21 mouse cellular contexts compared by ENCODE assay signal in genomic region chr4:120993025-120993424, GRCm38 (mm10). TPM values are rescaled to one million over a fixed set of nuclear protein-coding genes. Genes with fewer than 3 reads are reported as not detected.
DNase-seq lines count a peak whose midpoint lies in the region; ATAC-seq and TF ChIP-seq lines count a peak whose summit lies in the region.
"Had no signal": no experiment of that assay in that cellular context is flagged by ENCODE, and none has a peak within 500 bp of the region (broad histone marks: within the 10 kb centered on the region; RNA-seq: fewer than 3 reads in every experiment).

No protein-coding gene starts in this region.

- peaks cover 3% of the 10 kb centered on the region; the same call in 1 of the 2 replicates for H3K4me1 ChIP-seq in lung, postnatal 0 days (ENCODE audit: insufficient read depth, low read depth, low read length)
- H3K4me1 ChIP-seq in lung, adult 2 months (ENCODE audit: control insufficient read depth, insufficient read depth, low read length) = peaks cover 9% of the 10 kb centered on the region; the same call in 1 of the 2 replicates
- H3K4me1 ChIP-seq: embryonic facial prominence, embryonic 13.5 days; forebrain, embryonic 15.5 days; heart, embryonic 10.5 days; neural tube, embryonic 15.5 days; stomach, embryonic 15.5 days had no signal

- no peak for TF ChIP-seq POLR2A in lung, adult 2 months (IDR thresholded peaks at IDR 0.05; ENCODE audit: borderline replicate concordance, extremely low read depth, low read depth, low read length)

- H3K4me2 ChIP-seq in lung, postnatal 0 days (replicated peaks; ENCODE audit: low read depth, low read length) = no peak overlapping the region
- H3K4me2 ChIP-seq: embryonic facial prominence, embryonic 13.5 days; forebrain, embryonic 15.5 days; midbrain, embryonic 15.5 days; neural tube, embryonic 15.5 days; stomach, embryonic 15.5 days had no signal

- no peaks in the 10 kb centered on the region for H3K27me3 ChIP-seq in lung, postnatal 0 days (replicated peaks; ENCODE audit: insufficient read depth, low read length)
- H3K27me3 ChIP-seq: embryonic facial prominence, embryonic 13.5 days; forebrain, embryonic 15.5 days; midbrain, embryonic 15.5 days; neural tube, embryonic 15.5 days; stomach, embryonic 15.5 days had no signal

- H3K4me3 ChIP-seq in lung, postnatal 0 days (ENCODE audit: low read depth, low read length) = no peak overlapping the region
- no peak overlapping the region for H3K4me3 ChIP-seq in lung, adult 2 months (replicated peaks; ENCODE audit: extremely low read depth, low read depth, low read length)
- H3K4me3 ChIP-seq: embryonic facial prominence, embryonic 13.5 days; forebrain, embryonic 15.5 days; heart, embryonic 10.5 days; midbrain, embryonic 15.5 days; neural tube, embryonic 15.5 days; stomach, embryonic 15.5 days had no signal

- no peaks in the 10 kb centered on the region for H3K9me3 ChIP-seq in lung, postnatal 0 days (ENCODE audit: low read length)
- H3K9me3 ChIP-seq: embryonic facial prominence, embryonic 13.5 days; forebrain, embryonic 15.5 days; midbrain, embryonic 15.5 days; neural tube, embryonic 15.5 days; stomach, embryonic 15.5 days had no signal

- no peak overlapping the region for H3K9ac ChIP-seq in lung, postnatal 0 days (replicated peaks; ENCODE audit: low read depth)
- H3K9ac ChIP-seq: embryonic facial prominence, embryonic 13.5 days; forebrain, embryonic 15.5 days; midbrain, embryonic 15.5 days; neural tube, embryonic 15.5 days; stomach, embryonic 15.5 days had no signal

- ATAC-seq in lung, postnatal 0 days = no peak
- ATAC-seq in megakaryocyte, adult 5-6 weeks (ENCODE audit: poor library complexity, severe bottlenecking) = peak; percentile 95
- ATAC-seq: forebrain, embryonic 15.5 days; midbrain, embryonic 15.5 days had no signal

- intact Hi-C loops in heart, postnatal 14 days (cut with DNase I) = loop anchor here (2.0 kb wide), 1 partner anchor 24 kb away; the partner anchor contains the start of gene Smap2

- no peaks in the 10 kb centered on the region for H3K36me3 ChIP-seq in lung, postnatal 0 days (ENCODE audit: insufficient read depth, low read length)
- H3K36me3 ChIP-seq: embryonic facial prominence, embryonic 13.5 days; forebrain, embryonic 15.5 days; heart, embryonic 10.5 days; midbrain, embryonic 15.5 days; neural tube, embryonic 15.5 days; stomach, embryonic 15.5 days had no signal

- DNase-seq in heart, adult 11 months = peak; percentile 88
- no peak for DNase-seq in heart, postnatal 14 days
- DNase-seq in lung, postnatal 0 days (ENCODE audit: low spot score) = peak; percentile 59
- no peak for DNase-seq in lung, adult 2 months
- DNase-seq in adipocyte (ENCODE audit: low spot score) = peak; percentile 69
- no peak for DNase-seq in cerebellum, adult 8-10 months
- DNase-seq in right cerebral cortex, adult 2 months (ENCODE audit: low spot score in 2 of 2) = no peak
- DNase-seq: adrenal gland, postnatal 36 days; cerebellum, adult 9-10 months; gastrocnemius, postnatal 36 days; kidney, adult 18-20 months; kidney, postnatal 25 days; thymus, adult 18-20 months had no signal

- H3K27ac ChIP-seq in lung, postnatal 0 days (ENCODE audit: low read length) = no peak overlapping the region
- H3K27ac ChIP-seq: embryonic facial prominence, embryonic 13.5 days; forebrain, embryonic 15.5 days; heart, embryonic 10.5 days; midbrain, embryonic 15.5 days; neural tube, embryonic 15.5 days; stomach, embryonic 15.5 days had no signal

- 87% methylated on average over 1 of the region's 1 CpGs for WGBS in lung, postnatal 0 days
- 61% methylated on average over 1 of the region's 1 CpGs for whole genome bisulfite sequencing in lung, adult 2 months

- TF ChIP-seq CTCF in lung, postnatal 0 days (IDR thresholded peaks at IDR 0.05) = no peak
- no peak for TF ChIP-seq CTCF in lung, adult 2 months (IDR thresholded peaks at IDR 0.05; ENCODE audit: insufficient read depth, low read length)

- TF ChIP-seq EP300 in lung, postnatal 0 days (IDR thresholded peaks at IDR 0.05) = no peak

RNA-seq across cellular contexts. Expression of gene Smap2, which starts 24.0 kb away (rescaled TPM):
- 10 to 100 TPM; 33.0 to 33.1 TPM for total RNA-seq in heart, postnatal 14 days (2021)
- 10.8 and 12.4 TPM in 2 replicates for polyA plus RNA-seq in lung, postnatal 0 days (2015; fragmentation: Nextera tagmentation; extraction: Ambion mirVana)
- 17.6 and 24.9 TPM in 2 replicates for polyA plus RNA-seq in lung, adult 2 months (2012; rRNA removed)
- total RNA-seq in megakaryocyte, adult 5-6 weeks (2015) = 95.9 and 115 TPM in 2 replicates
- 37.2 and 62.2 TPM in 2 replicates for total RNA-seq in megakaryocyte, adult 5-6 weeks (2017)

RNA-seq across cellular contexts. Expression of gene Zfp69, which starts 41.5 kb away (rescaled TPM):
- total RNA-seq in heart, postnatal 14 days (2021) = 1 to 10 TPM; 1.6 to 1.9 TPM
- 6.7 TPM in 2 replicates for polyA plus RNA-seq in lung, postnatal 0 days (2015; fragmentation: Nextera tagmentation; extraction: Ambion mirVana)
- polyA plus RNA-seq in lung, adult 2 months (2012; rRNA removed) = 3.5 and 4.3 TPM in 2 replicates
- 1.0 and 2.3 TPM in 2 replicates for total RNA-seq in megakaryocyte, adult 5-6 weeks (2015)
- total RNA-seq in megakaryocyte, adult 5-6 weeks (2017) = 0.85 and 0.92 TPM in 2 replicates

RNA-seq across cellular contexts. Expression of gene Col9a2, which starts 46.2 kb away (rescaled TPM):
- total RNA-seq in heart, postnatal 14 days (2021) = under 1 TPM; 0.39 to 0.81 TPM
- polyA plus RNA-seq in lung, postnatal 0 days (2015; fragmentation: Nextera tagmentation; extraction: Ambion mirVana) = 1.6 and 1.8 TPM in 2 replicates
- polyA plus RNA-seq in lung, adult 2 months (2012; rRNA removed) = 0.30 TPM in 1 of 2 replicates, not detected in the other
- not detected in 2 replicates for total RNA-seq in megakaryocyte, adult 5-6 weeks (2015)
- total RNA-seq in megakaryocyte, adult 5-6 weeks (2017) = not detected in 2 replicates
- total RNA-seq: megakaryocyte-erythroid progenitor cell, adult 5-6 weeks had no signal

Comparison
In these comparisons a context has a peak if more than half of its experiments do, and no peak if none do; other contexts are left out.
1. DNase-seq: peak in heart, adult 11 months (single experiment), lung, postnatal 0 days (single experiment) and adipocyte (single experiment); none in heart, postnatal 14 days (0 of 2), lung, adult 2 months (single experiment), cerebellum, adult 8-10 months (single experiment) and right cerebral cortex, adult 2 months (0 of 2).